Mouse (Mus musculus) heart, postnatal 0 days (tissue): ENCODE measurements around the gene Psme4. TPM values are rescaled to one million over a fixed set of nuclear protein-coding genes. Genes with fewer than 3 reads are reported as not detected.

Source experiments
- ATAC-seq: fragments of 200-750 bp; cut with Nextera tagmentation; 2 replicates; pipeline ENCODE4 v1.8.0; 2017; ENCODE audit warnings: low read depth, moderate number of reproducible peaks, moderate library complexity; ENCODE audit not compliant: insufficient read depth
- DNase-seq: peaks from one replicate; pipeline ENCODE4 v3.0.0-alpha.2; 2016; ENCODE audit warnings: low spot score
- H3K27ac ChIP-seq: fragments of 300-500 bp; sonication (generic); 2 replicates; pipeline ENCODE4 v1.5.1; 2014; ENCODE audit warnings: low read depth, mild to moderate bottlenecking
- H3K27me3 ChIP-seq: fragments of 300-500 bp; sonication (generic); 2 replicates; pipeline ENCODE4 v1.6.1; 2014; ENCODE audit warnings: low read length, mixed read lengths; ENCODE audit not compliant: control insufficient read depth, insufficient read depth
- H3K36me3 ChIP-seq: fragments of 300-500 bp; sonication (generic); replicated peaks from 2 replicates; pipeline ENCODE4 v1.6.1; 2014; ENCODE audit warnings: low read length, mixed read lengths; ENCODE audit not compliant: control insufficient read depth, insufficient read depth
- H3K4me1 ChIP-seq: fragments of 300-500 bp; sonication (generic); 2 replicates; pipeline ENCODE4 v1.6.1; 2014; ENCODE audit warnings: antibody characterized with exemption; ENCODE audit not compliant: control insufficient read depth, insufficient read depth
- H3K4me2 ChIP-seq: fragments of 300-500 bp; sonication (generic); 2 replicates; pipeline ENCODE4 v1.6.1; 2014; ENCODE audit warnings: low read depth, mild to moderate bottlenecking, low read length, moderate library complexity
- H3K4me3 ChIP-seq: fragments of 300-500 bp; sonication (generic); 2 replicates; pipeline ENCODE4 v1.5.1; 2014; ENCODE audit warnings: low read depth, low read length
- H3K9ac ChIP-seq: fragments of 300-500 bp; sonication (generic); replicated peaks from 2 replicates; pipeline ENCODE4 v1.6.1; 2014; ENCODE audit warnings: low read depth, low read length, mixed read lengths
- H3K9me3 ChIP-seq: fragments of 300-500 bp; sonication (generic); replicated peaks from 2 replicates; pipeline ENCODE4 v1.6.1; 2016; ENCODE audit warnings: low read length; ENCODE audit not compliant: control insufficient read depth
- CTCF ChIP-seq: IDR thresholded peaks from 2 replicates; pipeline ENCODE4 v1.5.1; 2016; ENCODE audit warnings: antibody characterized with exemption, control low read depth, low read depth
- EP300 ChIP-seq: IDR thresholded peaks from 2 replicates; pipeline ENCODE4 v1.6.1; 2016; ENCODE audit warnings: antibody characterized with exemption, low read depth
- WGBS: fragments of 180-500 bp; shearing (Covaris S2); extraction: QIAGEN DNeasy Blood & Tissue Kit; methylation state at CpG from one replicate; pipeline ENCODE4 v1.1.7; 2014; 5-methylcytosine and 5-hydroxymethylcytosine counted together
- polyA plus RNA-seq: library from polyadenylated mRNA; unstranded; fragments of >200 nt; fragmentation: Nextera tagmentation; extraction: Ambion mirVana; gene quantifications from 2 replicates; pipeline ENCODE4 v1.2.1, GENCODE M21; 2015
- total RNA-seq: library from RNA; depleted of rRNA; stranded (reverse); fragments of >200 nt; gene quantifications from 2 replicates; pipeline ENCODE4 v1.2.3, GENCODE M21; 2014; ENCODE audit warnings: low replicate concordance

Gene Psme4
- total and polyA plus RNA-seq, 2 experiments from 2014 or later, result 12.0 to 59.8 TPM

- 2% methylated on average over 21 of the region's 21 CpGs for WGBS
- Histone ChIP-seq H3K4me1 (peaks cover 25% of the 10 kb centered on the region), H3K27ac (peak overlapping the region; percentile 99), H3K4me2 (peak overlapping the region; percentile 77), H3K9ac (peak overlapping the region; percentile 99), H3K36me3 (no peaks in the 10 kb centered on the region), H3K9me3 (no peaks in the 10 kb centered on the region), H3K4me3 (peak overlapping the region; percentile 99), H3K27me3 (no peaks in the 10 kb centered on the region)
- TF ChIP-seq CTCF, result no peak
- no peak for TF ChIP-seq EP300
- no peak for DNase-seq
- ATAC-seq, result no peak
These were observed 1.4 kb downstream of the Psme4 start for GRCm38 (mm10) chr11:30772777-30773417.

DNA sequence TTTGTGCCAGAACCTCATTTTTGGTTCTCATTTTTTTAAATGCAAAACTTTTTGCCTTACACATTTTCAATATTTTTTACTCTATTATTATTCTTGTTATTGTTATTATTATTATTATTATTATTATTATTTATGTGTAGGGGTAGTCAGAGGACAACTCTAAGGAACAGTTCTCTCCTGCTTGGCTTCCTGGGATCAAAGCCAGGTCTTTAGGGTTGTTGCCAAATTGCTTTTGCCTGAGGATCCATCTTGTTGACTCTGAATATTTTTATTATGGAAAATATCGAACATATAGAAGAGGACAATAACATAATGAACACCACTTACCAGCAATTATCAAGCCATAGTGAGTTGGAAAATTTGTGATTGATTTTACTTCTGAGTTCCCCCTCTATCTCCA lies 3.1 kb downstream of the Psme4 start:
- Histone ChIP-seq H3K27me3 (no peaks in the 10 kb centered on the region), H3K9me3 (no peaks in the 10 kb centered on the region), H3K4me3 (no peak overlapping the region), H3K36me3 (no peaks in the 10 kb centered on the region), H3K4me2 (no peak overlapping the region), H3K27ac (no peak overlapping the region), H3K9ac (no peak overlapping the region), H3K4me1 (peaks cover 31% of the 10 kb centered on the region)
- DNase-seq (no peak), ATAC-seq (no peak)
- TF ChIP-seq EP300, result no peak
- no peak for TF ChIP-seq CTCF
- 75% methylated on average over 1 of the region's 1 CpGs for whole genome bisulfite sequencing

DNA sequence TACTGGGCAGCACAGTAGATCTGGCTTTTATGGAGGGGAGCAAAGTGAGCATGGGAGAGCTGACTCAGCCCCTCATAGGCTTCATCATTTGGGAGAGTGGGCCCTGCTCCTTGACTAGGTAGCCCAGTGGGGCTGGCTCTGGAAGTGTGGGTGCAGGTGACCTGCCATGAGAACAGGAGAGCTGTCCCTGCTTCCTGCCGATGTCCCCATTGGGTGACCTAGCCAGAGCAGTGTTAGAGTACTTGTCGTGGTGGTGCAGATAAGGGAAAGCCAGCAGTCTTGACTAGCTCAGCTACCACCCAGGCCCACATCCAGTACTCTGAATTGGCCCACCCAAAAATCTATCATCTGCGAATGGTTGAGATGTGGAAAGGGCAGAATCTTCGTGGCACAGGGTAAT lies 6.0 kb downstream of the Psme4 start:
- no peak overlapping the region; the same call in 1 of the 2 replicates for H3K27ac ChIP-seq

GRCm38 (mm10) chr11:30780893-30781292 lies 9.4 kb downstream of the Psme4 start:
- peaks cover 14% of the 10 kb centered on the region for H3K4me1 ChIP-seq
- H3K27me3 ChIP-seq, result no peaks in the 10 kb centered on the region
- ATAC-seq (no peak), DNase-seq (no peak)
- H3K9me3 ChIP-seq, result no peaks in the 10 kb centered on the region
- WGBS, result 80% methylated on average over 2 of the region's 2 CpGs
- H3K4me2 ChIP-seq, result no peak overlapping the region
- H3K4me3 ChIP-seq, result no peak overlapping the region
- no peaks in the 10 kb centered on the region for H3K36me3 ChIP-seq
- no peak for TF ChIP-seq CTCF
- TF ChIP-seq EP300, result no peak
- H3K9ac ChIP-seq, result no peak overlapping the region
- H3K27ac ChIP-seq, result no peak overlapping the region

More for the DNA sequence above, 6.0 kb downstream of the Psme4 start:
- Histone ChIP-seq H3K4me2 (no peak overlapping the region), H3K9ac (no peak overlapping the region), H3K9me3 (no peaks in the 10 kb centered on the region), H3K4me1 (peaks cover 25% of the 10 kb centered on the region), H3K4me3 (no peak overlapping the region), H3K36me3 (no peaks in the 10 kb centered on the region), H3K27me3 (no peaks in the 10 kb centered on the region)
- DNase-seq (no peak), ATAC-seq (no peak)
- no peak for TF ChIP-seq EP300
- no peak for TF ChIP-seq CTCF
- 47% methylated on average over 4 of the region's 4 CpGs for WGBS

- Histone ChIP-seq H3K27me3 (no peaks in the 10 kb centered on the region), H3K9me3 (no peaks in the 10 kb centered on the region), H3K27ac (no peak overlapping the region), H3K4me2 (no peak overlapping the region), H3K9ac (no peak overlapping the region), H3K4me3 (no peak overlapping the region), H3K36me3 (no peaks in the 10 kb centered on the region), H3K4me1 (peaks cover 14% of the 10 kb centered on the region)
- ATAC-seq (no peak), DNase-seq (no peak)
- WGBS, result 87% methylated on average over 1 of the region's 1 CpGs
- TF ChIP-seq CTCF, result no peak
- no peak for TF ChIP-seq EP300
These were observed 10.1 kb downstream of the Psme4 start for GRCm38 (mm10) chr11:30781612-30782011.

DNA sequence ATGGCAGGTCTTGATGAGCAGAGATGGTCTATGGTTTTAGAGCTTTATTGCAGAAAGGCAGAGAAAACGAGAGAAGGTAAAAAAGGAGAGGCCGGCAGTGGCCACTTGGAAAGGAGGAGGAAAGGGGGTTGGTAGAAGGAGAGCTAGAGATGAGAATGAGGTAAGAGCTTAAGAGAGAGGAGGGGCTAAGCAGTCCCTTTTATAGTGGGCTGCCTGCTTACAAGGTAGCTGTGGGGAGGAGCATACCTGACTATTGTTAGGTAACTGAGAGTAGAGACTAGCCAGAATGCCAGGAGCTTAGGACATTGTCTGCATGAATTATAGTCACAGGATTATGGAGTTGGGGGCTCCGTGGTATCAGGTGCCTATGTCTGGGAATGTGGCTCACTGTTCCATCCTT lies 14.0 kb downstream of the Psme4 start:
- DNase-seq (no peak), ATAC-seq (no peak)
- Histone ChIP-seq H3K4me3 (no peak overlapping the region), H3K36me3 (no peaks in the 10 kb centered on the region), H3K4me2 (no peak overlapping the region), H3K9ac (no peak overlapping the region), H3K9me3 (no peaks in the 10 kb centered on the region), H3K4me1 (0 out of 2 replicates have a peak, but pooled peaks cover 5% of the 10 kb centered on the region), H3K27ac (no peak overlapping the region), H3K27me3 (no peaks in the 10 kb centered on the region)
- WGBS, result 83% methylated on average over 3 of the region's 3 CpGs
- TF ChIP-seq EP300, result no peak
- no peak for TF ChIP-seq CTCF
